Mouse (Mus musculus): ENCODE measurements around the gene Osbpl2. TPM values are rescaled to one million over a fixed set of nuclear protein-coding genes. Genes with fewer than 3 reads are reported as not detected.
A peak's percentile ranks its signal among the peaks of the same experiment; 100 is the strongest.
"Not testable (repeated sequence)": the region's sequence is repeated elsewhere in the genome, so short reads cannot be mapped to it uniquely, and the experiment has no call there.

Osbpl2 gene
- total RNA-seq, 2 experiments from 2014 or later = 61.9 to 64.5 TPM

DNA sequence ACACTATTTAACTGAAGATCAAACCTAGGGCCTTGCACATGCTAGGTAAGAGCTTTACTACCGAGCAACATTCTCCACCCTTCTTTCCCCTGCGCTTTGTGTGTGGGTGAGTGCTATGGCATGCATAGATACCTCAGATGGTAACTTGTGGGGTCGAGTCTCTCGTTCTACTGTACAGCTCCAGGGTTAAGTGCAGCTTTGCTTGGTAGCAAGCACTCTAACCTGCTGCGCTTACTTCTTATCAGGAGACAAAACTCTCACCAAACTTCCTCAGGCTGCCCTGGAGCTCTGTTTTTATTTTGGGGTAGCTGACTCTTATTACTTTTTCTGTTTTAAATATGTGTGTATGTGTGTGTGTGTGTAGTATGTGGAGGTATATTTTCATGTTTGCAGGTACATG, 16.3 kb downstream of the Osbpl2 start:
- intact Hi-C loops (cut with DNase I) = no loop called here

DNA sequence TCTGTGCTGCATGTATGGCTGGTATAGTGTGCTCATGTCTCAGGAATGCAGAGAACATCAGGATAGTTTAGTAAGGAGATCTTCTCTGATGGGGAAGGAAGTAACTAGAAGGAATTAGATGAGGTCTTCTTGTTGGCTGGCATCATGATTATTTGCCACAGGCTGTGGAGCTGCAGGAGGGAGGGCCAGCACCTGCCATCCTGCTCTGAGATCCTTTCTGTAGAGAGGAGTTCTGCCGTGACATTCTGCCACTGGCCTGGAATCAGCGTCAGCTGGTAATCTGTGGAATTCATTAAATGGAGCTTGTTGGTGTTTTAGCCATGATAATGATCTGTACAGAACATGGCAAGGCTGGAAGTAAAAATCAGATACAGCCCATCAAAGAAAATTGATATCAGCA, 27.0 kb downstream of the Osbpl2 start:
- intact Hi-C loops (cut with DNase I) = no loop called here

More for the DNA sequence above, 16.3 kb downstream of the Osbpl2 start:
- no peak for DNase-seq

DNA sequence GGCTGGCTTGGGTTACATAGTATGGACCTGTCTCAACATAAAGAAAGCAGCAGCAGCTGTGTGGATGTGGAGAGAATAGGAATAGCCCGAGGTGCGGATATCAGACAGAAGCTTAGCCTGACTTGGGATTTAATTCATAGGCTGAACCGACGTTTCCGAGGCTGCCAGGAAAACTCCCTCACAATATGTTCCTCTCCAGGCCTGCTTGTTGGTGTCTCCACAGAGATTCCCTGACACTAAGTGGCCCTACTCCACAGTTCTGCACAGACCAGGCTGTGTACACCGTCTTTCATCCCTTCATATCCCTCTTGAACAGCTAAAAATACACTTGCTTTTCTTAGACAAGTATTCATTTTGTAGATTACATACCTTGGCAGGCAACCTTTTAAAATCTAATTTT, 28.3 kb downstream of the Osbpl2 start:
- no peak for DNase-seq
- intact Hi-C loops (cut with DNase I) = no loop called here

More for the DNA sequence above, 27.0 kb downstream of the Osbpl2 start:
- peak; percentile 19 for DNase-seq

DNA sequence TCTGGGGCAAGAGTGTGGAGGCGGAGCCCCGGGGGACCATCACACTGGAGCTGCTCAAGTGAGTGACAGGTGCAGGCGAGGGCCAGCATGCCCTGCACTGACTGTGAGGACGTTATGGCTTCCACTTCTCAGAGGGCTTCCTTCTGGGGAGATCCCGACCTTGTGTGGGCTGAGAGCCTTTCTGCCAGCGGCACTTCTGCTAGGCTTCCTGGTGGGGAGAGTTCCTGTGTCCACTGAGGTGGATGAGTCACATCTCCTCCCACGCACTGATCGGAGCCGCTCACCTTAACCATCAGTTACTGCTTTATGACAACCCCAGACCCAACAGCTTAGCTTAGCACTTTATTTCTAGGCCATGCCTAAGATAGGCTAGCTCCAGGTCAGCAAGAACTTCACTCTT, 29.4 kb downstream of the Osbpl2 start:
- intact Hi-C loops (cut with DNase I) = no loop called here
- no peak for DNase-seq

DNA sequence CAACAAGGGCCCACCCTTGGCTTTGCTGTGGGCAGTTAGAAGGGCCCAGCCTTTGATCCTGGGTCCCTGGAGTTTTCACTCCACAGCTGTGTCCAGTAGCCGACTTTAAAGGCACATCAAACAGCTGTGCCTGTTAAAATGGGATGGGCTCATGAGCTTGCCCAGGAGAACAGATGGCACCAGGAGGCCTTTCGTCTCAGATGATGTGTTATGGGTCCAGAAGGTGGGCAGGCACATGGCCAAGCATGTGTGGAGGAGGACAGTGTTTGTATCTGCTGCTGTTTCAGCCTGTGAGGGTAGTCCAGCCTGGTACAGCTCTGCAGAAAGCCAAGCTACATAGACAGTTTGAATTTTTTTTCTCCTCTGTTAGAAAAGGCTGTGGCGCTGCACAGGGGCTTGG, 35.7 kb downstream of the Osbpl2 start:
- intact Hi-C loops (cut with DNase I) = no loop called here

DNA sequence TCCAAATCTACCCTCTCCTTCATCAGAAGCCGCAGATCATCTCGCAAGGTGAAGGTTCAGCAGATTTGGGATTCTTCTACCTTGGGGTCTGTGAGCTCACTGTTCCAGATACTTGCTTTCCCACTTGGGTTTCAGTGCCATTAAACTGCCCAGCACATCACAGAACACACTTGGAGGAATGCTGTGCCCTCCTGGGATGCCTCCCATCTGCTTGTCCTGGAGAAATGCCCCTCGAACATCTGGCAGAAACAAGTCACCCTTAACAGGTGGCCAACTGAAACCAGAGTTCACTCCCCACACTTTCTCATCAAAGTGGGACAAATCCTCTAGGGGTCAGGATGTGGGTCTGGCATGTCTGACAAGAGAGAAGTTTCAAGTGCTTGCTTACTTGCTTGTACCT, 39.5 kb downstream of the Osbpl2 start:
- intact Hi-C loops (cut with DNase I) = no loop called here
- DNase-seq = no peak

More for the DNA sequence above, 35.7 kb downstream of the Osbpl2 start:
- DNase-seq = peak; percentile 78

DNA sequence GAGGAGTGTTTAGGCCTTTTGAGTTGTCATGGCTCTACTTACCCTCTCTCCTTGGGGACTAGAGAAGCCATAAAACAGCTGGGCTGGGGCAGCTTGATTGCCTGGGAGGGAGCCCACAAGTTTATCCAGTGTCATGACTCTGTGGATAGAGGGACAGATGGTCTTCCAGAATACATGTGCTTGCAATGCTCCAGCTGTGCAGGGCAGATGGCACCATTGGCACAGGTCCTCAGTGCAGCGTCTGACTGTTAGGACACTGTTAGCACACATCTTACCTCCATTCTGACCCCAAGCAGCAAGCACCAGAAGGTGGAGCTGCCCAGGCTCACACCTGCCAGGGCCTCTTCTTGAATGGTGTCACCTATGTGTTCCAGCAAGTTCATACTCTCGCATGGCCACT, 46.7 kb downstream of the Osbpl2 start:
- DNase-seq = peak; percentile 83
- intact Hi-C loops (cut with DNase I) = loop anchor here (5.0 to 10.0 kb wide), 2 partner anchors 81 to 86 kb away; no protein-coding TSS in a partner anchor

DNA sequence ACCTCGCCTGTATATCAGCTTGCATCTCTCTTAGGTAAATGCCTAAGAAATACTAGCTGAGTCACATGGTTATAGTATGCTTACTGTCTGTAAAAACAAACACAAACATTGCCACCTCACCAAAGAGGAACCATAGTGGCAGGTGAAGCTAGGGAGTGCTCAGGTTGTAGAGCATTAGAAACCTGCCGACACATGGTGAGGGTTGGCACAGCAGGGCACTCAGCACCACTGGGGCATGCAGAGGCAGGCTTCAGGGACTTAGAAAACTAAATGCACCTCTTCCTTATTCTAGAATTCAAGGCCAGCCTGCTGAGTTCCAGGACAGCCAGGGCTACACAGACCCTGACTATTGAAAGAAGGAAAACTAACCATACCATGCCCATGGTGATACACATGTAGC, 47.8 kb downstream of the Osbpl2 start:
- no peak for DNase-seq

DNA sequence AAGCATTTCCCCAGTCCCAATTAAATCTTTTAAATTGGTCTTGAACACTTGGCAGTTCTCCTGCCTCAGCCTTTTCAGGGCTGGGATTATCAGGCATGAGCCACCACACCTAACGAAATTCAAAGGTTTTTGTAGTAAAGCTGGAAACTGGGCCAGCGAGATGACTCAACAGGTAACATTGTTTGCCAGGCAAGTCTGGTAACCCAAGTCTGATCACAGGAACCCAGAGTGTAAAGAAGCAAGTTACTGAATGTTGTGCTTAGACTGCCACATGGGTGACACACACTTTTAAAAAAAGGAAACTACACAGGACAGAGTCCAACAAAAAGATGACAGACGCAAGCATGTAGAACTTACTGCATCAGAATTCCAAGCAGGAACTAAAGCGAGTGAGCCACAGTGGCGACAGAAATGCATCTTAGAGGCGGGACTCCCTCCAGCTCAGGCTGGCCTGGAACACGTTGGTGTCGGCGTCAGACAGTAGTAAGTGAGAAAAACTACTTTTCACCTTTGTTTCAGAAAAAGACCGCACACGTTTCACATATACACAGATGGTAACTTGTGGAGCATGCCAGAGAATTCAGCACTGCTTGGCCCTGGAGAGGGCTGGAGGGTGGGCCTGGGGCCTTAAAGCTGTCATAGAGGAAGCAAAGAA, 51.2 kb downstream of the Osbpl2 start:
- intact Hi-C loops (cut with DNase I) = no loop called here
- DNase-seq = no peak

More for the DNA sequence above, 47.8 kb downstream of the Osbpl2 start:
- intact Hi-C loops (cut with DNase I) = loop anchor here (5.0 to 10.0 kb wide), 2 partner anchors 82 to 85 kb away; no protein-coding TSS in a partner anchor

DNA sequence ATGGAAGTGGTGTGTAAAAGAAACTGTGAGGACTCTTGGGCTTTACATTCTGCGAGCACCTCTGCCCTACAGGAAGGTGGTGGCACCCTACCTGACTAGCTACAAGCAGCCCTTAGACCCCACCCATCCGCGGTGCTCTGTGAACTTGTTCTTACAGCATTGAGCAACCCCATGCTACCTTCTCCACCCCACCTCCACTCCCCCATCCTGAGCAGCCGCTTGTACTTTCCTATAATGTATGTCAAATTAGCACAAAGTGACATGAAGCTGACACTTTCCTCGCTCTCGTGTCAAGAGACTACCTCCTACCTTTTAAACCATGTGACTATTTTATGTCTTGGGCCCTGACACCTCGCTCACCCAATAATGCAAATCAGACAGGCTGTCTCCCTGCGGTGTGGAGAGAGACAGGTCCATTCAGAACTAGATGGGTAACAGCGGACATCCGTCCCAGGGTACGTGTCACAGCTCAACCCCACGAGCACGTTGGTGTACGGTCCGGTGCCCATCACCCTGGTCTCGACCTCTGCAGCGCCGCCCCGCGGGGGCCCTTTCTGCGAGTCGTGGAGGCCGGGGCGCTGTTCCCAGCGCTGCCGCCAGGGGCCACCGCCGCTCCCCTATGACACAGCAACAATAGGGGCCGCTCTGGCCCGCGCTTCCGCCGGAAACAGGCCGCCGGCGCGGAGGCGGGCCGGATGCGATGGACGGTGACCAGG, 51.9 kb downstream of the Osbpl2 start, which contains the start of gene Adrm1:
Gene Adrm1, plus strand, starts transcription at position 680 of the 716 bp plus-strand sequence.
- intact Hi-C loops (cut with DNase I) = no loop called here
- peak; percentile 98 for DNase-seq

DNA sequence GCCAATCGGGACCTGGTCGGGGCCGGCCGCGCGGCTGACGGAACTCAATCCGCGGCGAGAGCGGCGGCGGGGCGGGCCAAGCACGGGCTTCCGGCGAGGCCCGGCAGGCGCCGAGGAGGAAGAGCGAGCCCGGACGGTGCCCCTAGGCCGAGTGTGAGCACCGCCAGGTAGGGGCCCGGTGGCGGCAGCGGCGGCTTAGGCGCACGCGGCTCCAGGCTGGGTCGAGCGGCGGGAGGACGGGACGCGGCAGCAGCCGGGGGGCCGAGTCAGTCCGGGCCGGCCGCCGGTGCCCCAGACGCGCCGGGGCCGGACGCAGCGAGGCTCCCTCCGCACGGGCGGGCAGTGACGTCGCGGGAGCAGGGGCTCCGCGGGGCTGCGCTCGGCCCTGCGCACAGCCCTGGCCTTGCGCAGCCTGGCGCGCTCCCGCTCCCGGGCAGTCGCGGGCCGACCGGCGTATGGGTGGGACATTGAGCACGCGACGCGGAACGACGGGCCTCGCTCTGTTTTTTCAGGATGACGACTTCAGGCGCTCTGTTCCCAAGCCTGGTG, 52.5 kb downstream of the Osbpl2 start:
- intact Hi-C loops (cut with DNase I) = no loop called here

DNA sequence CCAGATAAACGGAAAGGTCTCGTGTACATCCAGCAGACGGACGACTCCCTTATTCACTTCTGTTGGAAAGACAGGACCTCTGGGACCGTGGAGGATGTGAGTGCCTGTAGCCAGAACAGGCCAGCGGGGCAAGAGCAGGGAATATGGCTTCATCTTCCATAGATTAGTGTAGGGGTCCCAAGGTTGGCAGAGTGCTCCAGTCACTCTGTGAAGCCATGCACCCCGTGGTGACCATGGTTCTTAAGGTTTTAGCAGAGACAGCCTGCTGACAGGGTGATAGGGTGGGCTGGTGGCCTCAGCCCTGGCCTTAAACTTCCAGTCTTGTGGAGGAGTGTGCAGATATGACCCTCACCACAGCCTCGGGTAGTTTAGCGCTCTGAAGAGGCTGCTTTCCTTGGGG, 53.0 kb downstream of the Osbpl2 start:
- intact Hi-C loops (cut with DNase I) = no loop called here

More for the DNA sequence above, 52.5 kb downstream of the Osbpl2 start:
- DNase-seq = no peak

DNA sequence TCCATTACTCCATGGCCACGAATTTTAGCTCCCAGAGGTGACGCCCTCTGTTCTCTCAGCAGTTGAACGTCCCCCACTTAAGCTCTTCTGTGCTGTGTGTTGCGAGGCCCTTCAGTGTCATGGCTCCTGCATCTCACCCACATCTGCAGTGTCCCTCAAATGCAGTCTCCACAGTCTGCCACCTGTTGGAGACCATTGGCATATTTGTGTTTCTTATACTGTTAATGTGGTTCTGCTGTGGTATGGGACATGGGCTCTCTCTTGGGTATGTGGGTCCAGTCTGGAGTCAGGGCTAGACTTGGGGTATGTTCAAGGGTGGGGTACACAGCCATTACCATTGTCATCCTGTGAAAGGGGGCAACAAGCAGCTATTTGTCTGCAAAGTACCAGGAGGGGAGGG, 54.1 kb downstream of the Osbpl2 start:
- no peak for DNase-seq
- intact Hi-C loops (cut with DNase I) = no loop called here

More for the DNA sequence above, 53.0 kb downstream of the Osbpl2 start:
- DNase-seq = no peak

DNA sequence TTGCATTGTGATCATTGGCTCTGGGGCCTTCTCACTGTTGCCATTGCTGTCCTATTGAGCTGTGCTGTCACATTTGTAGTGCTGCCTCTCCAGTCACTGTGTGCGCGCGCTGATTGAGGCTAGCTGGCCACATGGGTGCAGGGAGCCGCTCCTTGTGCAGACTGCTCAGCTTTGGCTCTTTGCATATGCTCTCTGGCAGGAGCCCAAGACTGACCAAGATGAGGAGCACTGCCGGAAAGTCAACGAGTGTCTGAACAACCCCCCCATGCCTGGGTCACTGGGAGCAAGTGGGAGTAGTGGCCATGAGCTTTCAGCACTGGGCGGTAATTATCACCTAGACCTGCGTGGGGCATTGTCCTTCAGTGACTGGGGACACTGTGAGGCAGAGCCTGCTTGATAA, 54.6 kb downstream of the Osbpl2 start:
- intact Hi-C loops (cut with DNase I); DNase-seq: not testable (repeated sequence)

DNA sequence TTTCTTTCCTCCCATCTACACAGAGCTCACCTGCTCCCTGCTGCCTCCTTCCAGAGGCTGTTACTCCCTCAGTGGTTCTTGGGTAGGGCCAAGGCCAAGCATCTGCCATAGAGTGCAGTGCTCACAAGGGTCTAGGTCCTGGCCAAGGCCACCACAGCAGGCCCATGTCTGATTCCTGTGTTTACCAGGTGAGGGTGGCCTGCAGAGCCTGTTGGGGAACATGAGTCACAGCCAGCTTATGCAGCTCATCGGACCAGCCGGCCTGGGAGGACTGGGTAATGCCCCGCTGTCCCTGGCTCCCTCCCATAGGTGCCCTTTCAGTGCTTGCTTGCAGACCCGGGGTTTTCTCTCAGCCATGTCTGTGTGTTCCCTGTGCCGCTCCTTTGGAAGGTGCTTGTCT, 55.0 kb downstream of the Osbpl2 start:
- DNase-seq = no peak
- intact Hi-C loops (cut with DNase I) = no loop called here

DNA sequence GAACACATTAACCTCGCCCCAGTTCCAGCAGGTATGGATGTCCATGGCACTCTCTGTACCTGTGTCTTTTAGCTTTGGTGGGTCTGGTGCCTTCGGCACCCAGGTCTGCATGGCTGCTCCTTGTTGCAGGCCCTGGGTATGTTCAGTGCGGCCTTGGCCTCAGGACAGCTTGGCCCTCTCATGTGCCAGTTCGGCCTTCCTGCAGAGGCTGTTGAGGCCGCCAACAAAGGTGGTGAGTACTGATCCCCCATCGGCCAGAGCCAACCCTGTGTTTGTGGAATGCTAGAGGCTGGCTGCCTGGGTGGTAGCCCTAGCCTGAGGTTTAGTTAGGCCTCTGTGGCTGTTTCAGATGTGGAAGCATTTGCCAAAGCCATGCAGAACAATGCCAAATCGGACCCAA, 56.6 kb downstream of the Osbpl2 start:
- intact Hi-C loops (cut with DNase I) = no loop called here
- no peak for DNase-seq

DNA sequence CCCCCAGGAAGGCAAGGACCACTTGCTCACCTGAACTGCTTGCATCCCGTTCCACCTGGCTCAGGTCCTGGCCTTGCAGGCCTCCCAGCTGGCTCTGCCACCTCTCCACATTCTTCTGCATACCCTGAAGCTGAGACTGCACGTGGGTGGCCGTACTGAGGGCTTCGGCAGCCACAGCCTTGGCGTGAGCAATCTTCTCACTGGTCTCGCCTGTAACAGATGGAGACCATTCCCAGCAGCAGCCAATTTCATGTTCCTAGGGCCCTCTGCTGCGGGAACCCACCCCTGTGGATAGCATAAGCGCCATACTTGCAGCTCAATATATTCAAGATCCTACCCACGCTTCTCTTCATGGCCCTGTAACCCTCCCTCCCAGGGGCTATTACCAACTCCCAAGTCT, 62.4 kb downstream of the Osbpl2 start:
- intact Hi-C loops (cut with DNase I) = no loop called here
- DNase-seq = no peak

DNA sequence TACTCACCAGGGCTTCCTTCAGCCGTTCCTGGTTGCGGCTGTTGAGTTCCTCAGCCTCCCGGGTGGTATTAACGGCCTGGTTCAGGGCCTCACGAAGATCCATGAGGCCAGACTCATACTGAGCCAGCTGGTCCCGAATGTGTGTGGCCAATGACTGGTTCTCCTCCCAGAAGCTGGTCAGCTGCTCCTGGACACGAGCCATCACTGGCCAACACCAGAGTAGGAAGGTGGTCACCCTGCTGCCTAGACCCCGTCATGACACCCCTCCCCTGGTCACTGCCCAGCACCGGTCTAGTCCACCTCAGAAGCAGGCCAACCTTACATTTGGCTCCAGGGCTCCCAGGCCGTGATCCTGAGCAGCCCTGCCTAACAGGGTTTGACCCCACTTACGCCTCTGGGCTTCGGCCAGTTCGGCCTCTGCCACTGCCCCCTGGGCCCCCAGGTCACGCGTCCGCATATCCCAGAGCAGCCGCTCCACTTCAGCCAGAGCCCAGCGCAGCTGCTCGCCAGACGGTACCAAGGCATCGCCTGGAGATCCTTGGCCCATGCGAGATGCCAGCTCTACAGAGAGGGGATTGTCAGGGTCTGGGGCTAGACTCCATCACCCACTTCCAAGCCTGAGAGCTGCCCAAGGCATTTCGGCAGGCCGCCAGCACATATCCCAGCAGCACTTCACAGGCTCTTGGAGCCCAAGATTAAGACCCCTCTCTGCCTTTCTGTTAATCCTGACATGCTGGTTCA, 65.1 kb downstream of the Osbpl2 start:
- intact Hi-C loops (cut with DNase I) = no loop called here
- peak; percentile 84 for DNase-seq

DNA sequence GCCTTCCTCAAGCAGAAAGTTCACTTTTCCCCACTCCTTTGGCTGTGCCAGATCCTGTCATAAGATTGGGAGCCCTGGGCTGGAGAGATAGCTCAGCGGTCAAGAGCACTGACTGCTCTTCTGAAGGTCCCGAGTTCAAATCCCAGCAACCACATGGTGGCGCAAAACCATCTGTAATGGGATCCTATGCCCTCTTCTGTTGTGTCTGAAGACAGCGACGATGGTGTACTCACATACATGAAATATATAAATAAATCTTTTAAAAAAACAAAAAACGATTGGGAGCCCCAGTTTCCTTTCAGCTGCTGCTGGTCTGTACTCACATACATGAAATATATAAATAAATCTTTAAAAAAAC, 65.6 kb downstream of the Osbpl2 start:
- intact Hi-C loops (cut with DNase I) = no loop called here
- DNase-seq = no peak

DNA sequence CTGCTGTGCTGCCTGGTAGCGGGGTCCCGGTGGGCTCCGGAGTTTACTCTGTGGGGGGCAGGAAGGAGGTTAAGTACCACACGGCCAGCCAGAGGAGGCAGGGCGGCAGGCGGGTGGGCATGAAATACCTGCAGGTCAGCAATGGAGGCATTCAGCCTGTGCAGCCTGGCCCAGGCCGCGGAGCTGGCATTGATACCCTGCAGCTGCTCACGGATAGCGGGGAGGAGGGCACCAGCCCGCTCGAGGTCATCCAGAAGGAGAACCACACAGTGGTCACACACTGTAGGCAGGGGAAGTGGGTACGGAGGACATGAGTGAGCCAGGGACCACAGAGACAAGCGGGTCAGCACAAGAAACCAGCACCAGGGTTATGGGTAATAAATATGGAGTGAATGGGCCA, 66.6 kb downstream of the Osbpl2 start:
- no peak for DNase-seq
- intact Hi-C loops (cut with DNase I) = no loop called here

DNA sequence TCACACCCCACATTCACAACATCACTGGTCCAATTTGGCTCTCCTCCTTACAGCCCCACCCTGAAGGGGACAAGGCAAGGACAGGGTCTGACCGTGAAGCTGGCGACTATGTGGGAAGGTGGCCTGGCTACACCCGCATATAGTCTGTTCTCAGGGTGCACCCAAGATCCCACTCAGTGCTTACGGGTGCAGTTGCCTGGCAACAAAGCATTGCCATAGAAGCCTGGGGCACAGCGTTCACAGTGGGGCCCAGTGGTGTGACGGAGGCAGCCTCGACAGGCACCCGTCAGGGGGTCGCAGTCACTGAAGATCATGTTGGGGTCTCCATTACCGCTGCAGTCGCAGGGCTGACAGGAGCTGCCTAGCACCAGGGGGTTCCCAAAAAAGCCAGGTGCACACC, 68.3 kb downstream of the Osbpl2 start:
- DNase-seq = no peak
- intact Hi-C loops (cut with DNase I) = no loop called here
